ENCODE assay signal across 9 mouse cellular contexts in the genomic region with DNA sequence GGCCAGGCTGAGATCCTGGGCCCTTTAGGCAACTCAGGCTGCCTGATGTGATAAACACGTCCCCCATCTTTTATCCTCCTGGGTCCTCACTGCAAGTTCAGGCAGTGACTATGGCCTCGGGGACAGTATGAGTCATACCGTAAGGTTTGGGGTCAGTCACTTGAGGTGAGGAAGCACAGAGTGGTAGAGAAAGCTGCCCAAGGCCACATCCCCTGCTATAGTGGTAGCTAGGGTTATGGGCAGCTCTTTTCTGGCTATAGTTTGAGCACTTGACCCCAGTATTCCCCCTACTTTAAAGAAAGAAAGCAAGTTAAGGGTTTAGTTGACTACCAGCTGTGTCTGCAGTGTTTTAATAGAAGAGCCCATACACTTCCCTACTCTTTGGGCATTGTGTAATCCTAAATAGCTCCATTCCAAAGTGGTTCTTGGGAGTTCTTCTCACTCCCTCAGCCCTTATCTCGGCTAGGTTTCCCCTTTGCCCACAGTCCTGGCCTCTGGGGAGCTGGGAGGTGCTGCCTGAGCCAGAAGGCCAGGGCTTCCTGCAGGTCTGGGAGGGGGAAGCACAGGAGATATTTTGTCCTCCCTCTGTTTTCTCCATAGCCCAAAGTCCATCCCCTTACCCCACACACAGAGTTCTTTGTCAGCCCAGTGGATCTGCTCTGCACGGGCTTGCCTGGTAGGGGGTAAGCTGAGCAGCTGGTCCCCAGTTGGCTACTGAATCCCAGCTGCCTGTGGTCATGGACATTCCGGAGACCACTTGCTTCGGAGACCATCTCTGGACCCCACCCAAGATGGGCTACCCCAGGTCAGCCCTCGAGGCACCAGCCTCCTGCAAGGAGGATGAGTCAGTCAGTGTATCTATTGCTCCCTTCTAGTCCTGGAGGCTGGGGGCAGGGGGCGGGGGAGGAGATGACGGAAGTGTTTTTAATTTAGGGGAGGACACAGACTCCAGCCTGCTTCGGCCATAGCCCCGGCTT. TPM values are rescaled to one million over a fixed set of nuclear protein-coding genes. Genes with fewer than 3 reads are reported as not detected.
DNase-seq lines count a peak whose midpoint lies in the region; ATAC-seq lines count a peak whose summit lies in the region.
"Had no signal": no experiment of that assay in that cellular context is flagged by ENCODE, and none has a peak within 500 bp of the region (broad histone marks: within the 10 kb centered on the region; RNA-seq: fewer than 3 reads in every experiment).

No protein-coding gene starts in this region.

- no peak for DNase-seq in heart, postnatal 25 days (ENCODE audit: low spot score)
- DNase-seq in 416B (ENCODE audit: low read depth): peak; percentile 88
- DNase-seq in adrenal gland, postnatal 25 days: peak; percentile 27
- DNase-seq in kidney, postnatal 36 days: peak; percentile 26 to 29
- DNase-seq in urinary bladder, postnatal 25 days (ENCODE audit: low spot score): no peak
- DNase-seq in gastrocnemius, adult 8-10 months (ENCODE audit: low spot score in 2 of 2): no peak
- DNase-seq: gastrocnemius, postnatal 25 days had no signal

- H3K27ac ChIP-seq in heart, embryonic 13.5 days (replicated peaks): peak overlapping the region; percentile 53

- intact Hi-C loops in heart, postnatal 25 days (cut with DNase I): no loop called here

- H3K36me3 ChIP-seq in heart, embryonic 13.5 days: peaks cover 3% of the 10 kb centered on the region; the same call in 1 of the 2 replicates

- 33% methylated on average over 12 of the region's 12 CpGs for WGBS in heart, embryonic 13.5 days

- H3K9me3 ChIP-seq in heart, embryonic 13.5 days: no peaks in the 10 kb centered on the region

- H3K4me3 ChIP-seq in heart, embryonic 13.5 days: no peak overlapping the region

- no peak for ATAC-seq in heart, embryonic 13.5 days (ENCODE audit: extremely low read depth, insufficient number of reproducible peaks, low FRiP score, low TSS enrichment)
- ATAC-seq in monocyte, adult 5-6 weeks (replicated peaks; ENCODE audit: insufficient number of reproducible peaks, low FRiP score, low TSS enrichment, poor library complexity, severe bottlenecking): no peak

- peak overlapping the region; percentile 45 for H3K9ac ChIP-seq in heart, embryonic 13.5 days

- H3K4me2 ChIP-seq in heart, embryonic 13.5 days: no peak overlapping the region

- peaks cover 45% of the 10 kb centered on the region for H3K4me1 ChIP-seq in heart, embryonic 13.5 days

- H3K27me3 ChIP-seq in heart, embryonic 13.5 days (replicated peaks): no peaks in the 10 kb centered on the region

RNA-seq across cellular contexts. Expression of gene Hexim2, which starts 12.4 kb away (rescaled TPM):
- polyA plus RNA-seq in heart, embryonic 13.5 days (2015; fragmentation: Nextera tagmentation; extraction: Ambion mirVana): 5.7 and 6.2 TPM in 2 replicates
- 1 to 10 TPM; 1.3 to 2.3 TPM for total RNA-seq in heart, postnatal 25 days (2021)
- 3.9 and 6.2 TPM in 2 replicates for total RNA-seq in adrenal gland, postnatal 25 days (2021)
- total RNA-seq in monocyte, adult 5-6 weeks (2017): 0.87 to 2.5 TPM in 2 of 3 replicates, not detected in the other
- total RNA-seq in gastrocnemius, adult 8-10 months (2022): 1 to 10 TPM; 1.7 to 4.0 (median 2.8) TPM

RNA-seq across cellular contexts. Expression of gene Fmnl1, which starts 26.3 kb away (rescaled TPM):
- polyA plus RNA-seq in heart, embryonic 13.5 days (2015; fragmentation: Nextera tagmentation; extraction: Ambion mirVana): 2.0 and 2.6 TPM in 2 replicates
- total RNA-seq in heart, postnatal 25 days (2021): 10 to 100 TPM; 15.1 to 18.2 TPM
- 15.6 and 19.9 TPM in 2 replicates for total RNA-seq in adrenal gland, postnatal 25 days (2021)
- total RNA-seq in monocyte, adult 5-6 weeks (2017): 189 to 455 TPM (median 252 TPM) in 3 replicates
- 1 to 10 TPM; 2.2 to 3.9 (median 3.5) TPM for total RNA-seq in gastrocnemius, adult 8-10 months (2022)

RNA-seq across cellular contexts. Expression of gene Hexim1, which starts 28.6 kb away (rescaled TPM):
- 2.8 and 3.0 TPM in 2 replicates for polyA plus RNA-seq in heart, embryonic 13.5 days (2015; fragmentation: Nextera tagmentation; extraction: Ambion mirVana)
- total RNA-seq in heart, postnatal 25 days (2021): 10 to 100 TPM; 17.5 to 18.8 TPM
- 72.0 and 75.6 TPM in 2 replicates for total RNA-seq in adrenal gland, postnatal 25 days (2021)
- total RNA-seq in monocyte, adult 5-6 weeks (2017): 90.9 to 99.4 TPM (median 96.2 TPM) in 3 replicates
- 10 to 100 TPM; 15.1 to 25.6 (median 18.7) TPM for total RNA-seq in gastrocnemius, adult 8-10 months (2022)

RNA-seq across cellular contexts. Expression of gene Acbd4, which starts 43.1 kb away (rescaled TPM):
- polyA plus RNA-seq in heart, embryonic 13.5 days (2015; fragmentation: Nextera tagmentation; extraction: Ambion mirVana): 12.0 and 14.3 TPM in 2 replicates
- 10 to 100 TPM; 36.7 to 39.0 TPM for total RNA-seq in heart, postnatal 25 days (2021)
- total RNA-seq in adrenal gland, postnatal 25 days (2021): 92.1 and 129 TPM in 2 replicates
- 21.8 to 32.6 TPM (median 28.3 TPM) in 3 replicates for total RNA-seq in monocyte, adult 5-6 weeks (2017)
- 10 to 100 TPM; 25.6 to 46.5 (median 41.0) TPM for total RNA-seq in gastrocnemius, adult 8-10 months (2022)

RNA-seq across cellular contexts. Expression of gene Plcd3, which starts 43.1 kb away (rescaled TPM):
- 7.8 and 8.7 TPM in 2 replicates for polyA plus RNA-seq in heart, embryonic 13.5 days (2015; fragmentation: Nextera tagmentation; extraction: Ambion mirVana)
- total RNA-seq in heart, postnatal 25 days (2021): 10 to 100 TPM; 14.7 to 16.3 TPM
- 9.1 and 13.7 TPM in 2 replicates for total RNA-seq in adrenal gland, postnatal 25 days (2021)
- 0.97 TPM in 1 of 3 replicates, not detected in the others for total RNA-seq in monocyte, adult 5-6 weeks (2017)
- total RNA-seq in gastrocnemius, adult 8-10 months (2022): 1 to 10 TPM; 5.0 to 5.9 (median 5.5) TPM

Comparison
In these comparisons a context has a peak if more than half of its experiments do, and no peak if none do; other contexts are left out.
1. DNase-seq: peak in 416B (single experiment), adrenal gland, postnatal 25 days (single experiment) and kidney, postnatal 36 days (2 of 2); none in heart, postnatal 25 days (single experiment), urinary bladder, postnatal 25 days (single experiment) and gastrocnemius, adult 8-10 months (0 of 2).